Mouse (Mus musculus): ENCODE data around the gene Gmeb2. TPM values are rescaled to one million over a fixed set of nuclear protein-coding genes. Genes with fewer than 3 reads are reported as not detected.

The Gmeb2 gene
- total and polyA plus RNA-seq, 3 experiments, result 11.6 to 20.7 (median 17.3) TPM

DNA sequence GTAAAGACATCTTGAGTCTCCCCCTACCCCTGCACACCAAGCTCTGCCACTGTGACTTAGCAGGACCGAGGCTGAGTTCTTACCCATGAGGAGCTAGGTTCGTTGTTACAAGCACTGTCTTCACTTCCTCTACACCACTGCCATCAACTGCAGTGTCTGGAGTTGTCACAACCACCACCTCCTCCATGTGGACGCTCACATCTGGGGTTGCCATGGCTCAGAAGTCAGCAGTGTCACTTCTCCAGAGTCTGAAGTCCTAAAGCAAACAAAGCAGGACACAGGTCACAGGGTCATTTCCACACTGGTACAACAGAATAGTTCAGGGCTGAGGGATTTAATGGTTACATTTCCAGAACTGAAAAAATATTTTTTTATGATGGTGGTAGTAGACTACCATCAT is 10.0 kb downstream of the Gmeb2 start:
- TF ChIP-seq MAX (IDR thresholded peaks at IDR 0.05; ENCODE audit: low read length), result no peak
- TF ChIP-seq USF2 (conservative IDR thresholded peaks at IDR 0.05; ENCODE audit: low read depth, low read length), result no peak
- TF ChIP-seq JUN (IDR thresholded peaks at IDR 0.05; ENCODE audit: insufficient read depth, low read depth, low read length), result no peak
- TF ChIP-seq TCF12 (IDR thresholded peaks at IDR 0.05; ENCODE audit: low read depth, low read length), result no peak
- no peak for TF ChIP-seq MAFK (IDR thresholded peaks at IDR 0.05; ENCODE audit: insufficient replicate concordance, low read length)
- TF ChIP-seq ZC3H11A (IDR thresholded peaks at IDR 0.05; ENCODE audit: low read depth, low read length), result no peak
- no peak for TF ChIP-seq E2F4 (IDR thresholded peaks at IDR 0.05; ENCODE audit: insufficient replicate concordance, low read depth, low read length)
- TF ChIP-seq POLR2A (IDR thresholded peaks at IDR 0.05; ENCODE audit: low read depth, low read length), result no peak
- TF ChIP-seq ELF1 (IDR thresholded peaks at IDR 0.05; ENCODE audit: low read depth, low read length), result no peak
- TF ChIP-seq RCOR1 (conservative IDR thresholded peaks at IDR 0.05; ENCODE audit: low read depth, low read length), result no peak
- no peak for TF ChIP-seq BHLHE40 (IDR thresholded peaks at IDR 0.05; ENCODE audit: low read depth, low read length)
- no peak for TF ChIP-seq TBP (conservative IDR thresholded peaks at IDR 0.05; ENCODE audit: low read depth, low read length)
- TF ChIP-seq CTCF (conservative IDR thresholded peaks at IDR 0.05 in 1 of 2, IDR thresholded peaks at IDR 0.05 in 1 of 2; ENCODE audit: low read depth in 2 of 2, low read length in 2 of 2), result no peak

DNA sequence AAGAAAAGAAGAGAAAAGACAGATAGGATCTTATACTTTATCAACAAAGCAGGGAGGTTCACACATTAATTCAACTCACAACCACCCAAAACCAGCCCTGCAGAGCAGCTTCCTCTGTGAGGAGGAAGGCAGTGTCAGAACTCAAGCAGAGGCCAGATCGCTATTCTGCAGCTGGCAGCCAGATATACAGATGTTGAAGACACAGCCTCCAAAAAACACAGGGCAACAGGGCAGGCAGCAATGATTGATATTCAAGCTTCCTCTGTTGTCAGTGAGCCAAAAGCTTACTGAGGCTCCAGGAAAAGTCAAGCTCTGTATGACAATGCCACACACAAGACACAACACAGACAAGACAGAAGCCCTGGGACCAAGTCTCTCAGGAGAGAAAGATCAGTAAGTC is 11.1 kb downstream of the Gmeb2 start:
- Histone ChIP-seq H3K4me3 (replicated peaks in 1 of 3; ENCODE audit: low read depth in 2 of 3, low read length in 2 of 3, poor library complexity in 1 of 3) (no peak overlapping the region), H3K4me2 (ENCODE audit: insufficient read depth, low read depth, poor library complexity, severe bottlenecking) (no peak overlapping the region), H3K9ac (ENCODE audit: insufficient read depth, low read depth) (no peak overlapping the region), H3K4me1 (ENCODE audit: control insufficient read depth in 1 of 2, insufficient read depth in 2 of 2) (peaks cover 0 to 5% of the 10 kb centered on the region in 2 experiments; a peak in 1 of 4 replicates), H3K27ac (ENCODE audit: insufficient read depth, low read depth) (no peak overlapping the region), H3K9me3 (replicated peaks; ENCODE audit: low read length) (no peaks in the 10 kb centered on the region), H3K79me2 (replicated peaks; ENCODE audit: control insufficient read depth, extremely low read depth, insufficient read depth, poor library complexity, severe bottlenecking) (peaks cover 22% of the 10 kb centered on the region), H3K27me3 (replicated peaks) (no peaks in the 10 kb centered on the region), H3K36me3 (replicated peaks in 1 of 2; ENCODE audit: control insufficient read depth in 1 of 2, insufficient read depth in 1 of 2, low read length in 1 of 2) (peaks cover 38 to 86% of the 10 kb centered on the region in 2 experiments)
- in situ Hi-C loops (cut with MboI; ENCODE audit: low pct_ligation_motif_present, low pct_unique_long_range_greater_than_20kb, low sequenced_read_pairs) (no loop called here), dilution Hi-C loops (cut with MboI; ENCODE audit: extremely low pct_ligation_motif_present, extremely low pct_unique_long_range_greater_than_20kb, low sequenced_read_pairs) (no loop called here)
- no peak for DNase-seq (ENCODE audit: extremely low read depth)
- TF ChIP-seq NELFE (IDR thresholded peaks at IDR 0.05; ENCODE audit: low read depth, low read length), result no peak
- no peak for TF ChIP-seq ZC3H11A (IDR thresholded peaks at IDR 0.05; ENCODE audit: low read depth, low read length)
- no peak for TF ChIP-seq UBTF (IDR thresholded peaks at IDR 0.05; ENCODE audit: low read depth, low read length)
- TF ChIP-seq MAZ (IDR thresholded peaks at IDR 0.05; ENCODE audit: low read depth, low read length), result no peak

More for the DNA sequence above, 10.0 kb downstream of the Gmeb2 start:
- no peak for DNase-seq (ENCODE audit: extremely low read depth)
- H3K27ac ChIP-seq (ENCODE audit: insufficient read depth, low read depth), result no peak overlapping the region
- H3K4me3 ChIP-seq (replicated peaks in 1 of 3; ENCODE audit: low read depth in 2 of 3, low read length in 2 of 3, poor library complexity in 1 of 3), result no peak overlapping the region
- H3K9ac ChIP-seq (ENCODE audit: insufficient read depth, low read depth), result no peak overlapping the region
- no peaks in the 10 kb centered on the region for H3K9me3 ChIP-seq (replicated peaks; ENCODE audit: low read length)
- H3K27me3 ChIP-seq (replicated peaks), result no peaks in the 10 kb centered on the region
- dilution Hi-C loops (cut with MboI; ENCODE audit: extremely low pct_ligation_motif_present, extremely low pct_unique_long_range_greater_than_20kb, low sequenced_read_pairs), result no loop called here
- H3K4me1 ChIP-seq (ENCODE audit: control insufficient read depth in 1 of 2, insufficient read depth in 2 of 2), result peaks cover 0 to 13% of the 10 kb centered on the region in 2 experiments; a peak in 1 of 4 replicates
- peaks cover 44 to 84% of the 10 kb centered on the region in 2 experiments for H3K36me3 ChIP-seq (replicated peaks in 1 of 2; ENCODE audit: control insufficient read depth in 1 of 2, insufficient read depth in 1 of 2, low read length in 1 of 2)
- in situ Hi-C loops (cut with MboI; ENCODE audit: low pct_ligation_motif_present, low pct_unique_long_range_greater_than_20kb, low sequenced_read_pairs), result no loop called here
- peaks cover 24% of the 10 kb centered on the region for H3K79me2 ChIP-seq (replicated peaks; ENCODE audit: control insufficient read depth, extremely low read depth, insufficient read depth, poor library complexity, severe bottlenecking)
- no peak overlapping the region for H3K4me2 ChIP-seq (ENCODE audit: insufficient read depth, low read depth, poor library complexity, severe bottlenecking)
